Mouse (Mus musculus) gastrocnemius, postnatal 36 days (tissue): ENCODE data around the gene Dgat2. TPM values are rescaled to one million over a fixed set of nuclear protein-coding genes. Genes with fewer than 3 reads are reported as not detected.

Source experiments
- DNase-seq, 2 experiments: peaks; one replicate each; pipeline ENCODE4 v3.0.0; 2022
- intact Hi-C: fragments of 180-260 bp; cut with DNase I; formaldehyde crosslinking; loops from one replicate; pipeline ENCODE4 v1.15.1; 2025
- total RNA-seq, 2 experiments: library from RNA; stranded (reverse); gene quantifications; 2 replicates each; pipeline ENCODE4 v1.2.3; 2021

The Dgat2 gene
- total RNA-seq, 2 experiments from 2014 or later = 44.6 to 70.1 TPM

DNA sequence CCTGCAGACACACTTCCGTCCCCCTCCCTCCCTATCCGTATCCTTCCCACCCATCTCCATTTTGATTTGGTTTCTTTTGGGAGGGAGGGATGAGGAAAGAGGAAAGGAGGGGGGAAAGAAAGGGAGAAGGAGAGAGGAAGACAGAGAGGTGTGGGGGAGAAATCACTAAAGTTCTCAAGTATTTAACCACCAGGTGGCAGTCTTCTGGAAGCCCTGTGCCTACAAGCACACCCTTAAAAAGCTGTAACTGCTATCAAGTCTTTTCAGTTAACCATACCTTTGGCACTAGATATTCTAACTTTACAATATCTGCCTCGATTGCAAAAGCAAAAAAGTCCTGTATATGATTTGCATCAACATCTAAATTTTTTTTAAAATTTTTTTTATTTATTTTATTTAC lies 75.0 kb downstream of the Dgat2 start:
- intact Hi-C loops = loop anchor here (5.0 kb wide), 1 partner anchor 125 kb away; no protein-coding TSS in a partner anchor
- no peak for DNase-seq

GRCm38 (mm10) chr7:99106714-99107270 lies 75.7 kb downstream of the Dgat2 start:
- no peak for DNase-seq
- intact Hi-C loops = loop anchor here (5.0 kb wide), 1 partner anchor 126 kb away; no protein-coding TSS in a partner anchor

Other genes starting within 250 kb of the Dgat2 start
- 1 to 10 TPM; 8.6 to 9.7 TPM for gene Uvrag, start 41.6 kb downstream of the Dgat2 start, total RNA-seq
- not detected for gene Mogat2, start 55.9 kb upstream of the Dgat2 start, total RNA-seq
- 1 to 10 TPM; 3.1 to 3.4 TPM for gene Map6, start 84.7 kb upstream of the Dgat2 start, total RNA-seq
- 100 to 1,000 TPM in 1 of 2 experiments, 10 to 100 TPM in 1; 69.4 to 103 TPM for gene Serpinh1, start 170.5 kb upstream of the Dgat2 start, total RNA-seq
- 1 to 10 TPM; 2.6 to 4.6 TPM for gene Gdpd5, start 198.7 kb upstream of the Dgat2 start, total RNA-seq